ENCODE assay signal across 9 mouse cellular contexts in the genomic region with DNA sequence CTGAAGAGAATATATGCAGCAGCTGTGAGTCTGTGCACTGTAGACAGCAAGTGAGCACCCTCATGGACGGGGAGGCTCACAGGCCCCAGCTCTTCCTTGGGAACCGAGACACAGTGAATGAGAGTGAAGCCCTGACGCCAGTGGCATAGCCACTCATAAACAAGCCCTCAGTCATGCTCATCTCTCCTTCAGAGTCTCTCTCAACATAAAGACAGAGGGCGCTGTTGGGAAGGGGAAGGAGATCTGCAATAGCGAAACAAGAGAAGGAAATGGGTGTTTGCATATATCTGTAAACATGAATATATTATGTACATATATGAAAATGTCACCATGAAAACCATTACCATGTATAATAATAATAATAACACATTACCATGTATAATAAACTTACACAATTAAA. TPM values are rescaled to one million over a fixed set of nuclear protein-coding genes. Genes with fewer than 3 reads are reported as not detected.
DNase-seq lines count a peak whose midpoint lies in the region; ATAC-seq and TF ChIP-seq lines count a peak whose summit lies in the region.
"Had no signal": no experiment of that assay in that cellular context is flagged by ENCODE, and none has a peak within 500 bp of the region (broad histone marks: within the 10 kb centered on the region; RNA-seq: fewer than 3 reads in every experiment).

No protein-coding gene starts in this region.

- H3K27ac ChIP-seq in kidney, postnatal 0 days: no peak overlapping the region
- H3K27ac ChIP-seq: embryonic facial prominence, embryonic 15.5 days had no signal

- no peak overlapping the region for H3K4me3 ChIP-seq in kidney, postnatal 0 days (replicated peaks; ENCODE audit: low read depth, low read length)
- H3K4me3 ChIP-seq: embryonic facial prominence, embryonic 15.5 days had no signal

- peak; percentile 49 for DNase-seq in kidney, postnatal 0 days (ENCODE audit: low spot score)
- no peak for DNase-seq in kidney, adult 9 months
- DNase-seq in MEL-GATA-1-ER (ENCODE audit: extremely low read depth, low read depth): peak; percentile 39
- no peak for DNase-seq in layer of hippocampus, adult 8-10 months (ENCODE audit: low spot score in 2 of 2)
- no peak for DNase-seq in urinary bladder, postnatal 4 days (ENCODE audit: low spot score in 2 of 2)
- no peak for DNase-seq in urinary bladder, adult 2 months (ENCODE audit: low spot score)

- ATAC-seq in kidney, postnatal 0 days (replicated peaks; ENCODE audit: low FRiP score, low read depth): no peak
- ATAC-seq in granulocyte monocyte progenitor cell, adult 5-6 weeks (replicated peaks; ENCODE audit: poor library complexity, severe bottlenecking): peak; percentile 95
- peak; percentile 74; the same call in 1 of the 2 replicates for ATAC-seq in neutrophil, adult 5-6 weeks (ENCODE audit: extremely low read depth, insufficient number of reproducible peaks, low FRiP score, poor library complexity, severe bottlenecking)

- no peaks in the 10 kb centered on the region for H3K9me3 ChIP-seq in kidney, postnatal 0 days (replicated peaks; ENCODE audit: low read length)
- H3K9me3 ChIP-seq: embryonic facial prominence, embryonic 15.5 days had no signal

- no peaks in the 10 kb centered on the region for H3K27me3 ChIP-seq in kidney, postnatal 0 days (ENCODE audit: insufficient read depth, low read length)
- H3K27me3 ChIP-seq: embryonic facial prominence, embryonic 15.5 days had no signal

- H3K4me2 ChIP-seq in kidney, postnatal 0 days (ENCODE audit: low read length): no peak overlapping the region
- H3K4me2 ChIP-seq: embryonic facial prominence, embryonic 15.5 days had no signal

- no peak overlapping the region for H3K9ac ChIP-seq in kidney, postnatal 0 days (ENCODE audit: low read depth, low read length)
- H3K9ac ChIP-seq: embryonic facial prominence, embryonic 15.5 days had no signal

- peak; percentile 71 for TF ChIP-seq CTCF in kidney, postnatal 0 days (IDR thresholded peaks at IDR 0.05; ENCODE audit: low read depth)

- H3K4me1 ChIP-seq in kidney, postnatal 0 days (replicated peaks; ENCODE audit: insufficient read depth, low read length): no peaks in the 10 kb centered on the region
- H3K4me1 ChIP-seq: embryonic facial prominence, embryonic 15.5 days had no signal

- 70% methylated on average over 5 of the region's 5 CpGs for WGBS in kidney, postnatal 0 days

- H3K36me3 ChIP-seq in kidney, postnatal 0 days (ENCODE audit: insufficient read depth, low read length): peaks cover 23% of the 10 kb centered on the region

RNA-seq across cellular contexts. Expression of gene Sap18, which starts 10.6 kb away (rescaled TPM):
- 17.3 and 17.9 TPM in 2 replicates for polyA plus RNA-seq in kidney, postnatal 0 days (2015; fragmentation: Nextera tagmentation; extraction: Ambion mirVana)
- 82.0 and 298 TPM in 2 replicates for total RNA-seq in granulocyte monocyte progenitor cell, adult 5-6 weeks (2014; fragmentation: Nextera tagmentation)
- 29.6 and 87.7 TPM in 2 replicates for total RNA-seq in granulocyte monocyte progenitor cell, adult 5-6 weeks (2017)
- total RNA-seq in neutrophil, adult 5-6 weeks (2017): 34.6 and 47.8 TPM in 2 replicates
- 100 to 1,000 TPM in 1 of 4 experiments, 10 to 100 TPM in 3; 68.5 to 100 (median 78.2) TPM for total RNA-seq in layer of hippocampus, adult 8-10 months (2022)
- 38.9 and 49.8 TPM in 2 replicates for polyA plus RNA-seq in urinary bladder, adult 2 months (2012; rRNA removed)

RNA-seq across cellular contexts. Expression of gene Ska3, which starts 17.4 kb away (rescaled TPM):
- 12.9 and 16.2 TPM in 2 replicates for polyA plus RNA-seq in kidney, postnatal 0 days (2015; fragmentation: Nextera tagmentation; extraction: Ambion mirVana)
- total RNA-seq in granulocyte monocyte progenitor cell, adult 5-6 weeks (2014; fragmentation: Nextera tagmentation): 12.8 and 14.4 TPM in 2 replicates
- 25.7 and 31.0 TPM in 2 replicates for total RNA-seq in granulocyte monocyte progenitor cell, adult 5-6 weeks (2017)
- 0.61 TPM in 1 of 2 replicates, not detected in the other for total RNA-seq in neutrophil, adult 5-6 weeks (2017)
- total RNA-seq in layer of hippocampus, adult 8-10 months (2022): 1 to 10 TPM in 1 of 4 experiments, under 1 TPM in 3; 0.81 to 2.1 (median 0.92) TPM
- 0.50 and 1.1 TPM in 2 replicates for polyA plus RNA-seq in urinary bladder, adult 2 months (2012; rRNA removed)

RNA-seq across cellular contexts. Expression of gene Mrpl57, which starts 17.5 kb away (rescaled TPM):
- 224 and 230 TPM in 2 replicates for polyA plus RNA-seq in kidney, postnatal 0 days (2015; fragmentation: Nextera tagmentation; extraction: Ambion mirVana)
- 70.8 and 124 TPM in 2 replicates for total RNA-seq in granulocyte monocyte progenitor cell, adult 5-6 weeks (2014; fragmentation: Nextera tagmentation)
- 53.4 and 110 TPM in 2 replicates for total RNA-seq in granulocyte monocyte progenitor cell, adult 5-6 weeks (2017)
- 15.6 and 19.2 TPM in 2 replicates for total RNA-seq in neutrophil, adult 5-6 weeks (2017)
- total RNA-seq in layer of hippocampus, adult 8-10 months (2022): 10 to 100 TPM; 57.5 to 69.7 (median 63.6) TPM
- 63.2 and 78.3 TPM in 2 replicates for polyA plus RNA-seq in urinary bladder, adult 2 months (2012; rRNA removed)

RNA-seq across cellular contexts. Expression of gene Lats2, which starts 50.4 kb away (rescaled TPM):
- 22.0 and 24.2 TPM in 2 replicates for polyA plus RNA-seq in kidney, postnatal 0 days (2015; fragmentation: Nextera tagmentation; extraction: Ambion mirVana)
- 14.3 and 22.9 TPM in 2 replicates for total RNA-seq in granulocyte monocyte progenitor cell, adult 5-6 weeks (2014; fragmentation: Nextera tagmentation)
- 10.3 TPM in 2 replicates for total RNA-seq in granulocyte monocyte progenitor cell, adult 5-6 weeks (2017)
- total RNA-seq in neutrophil, adult 5-6 weeks (2017): 58.7 and 59.2 TPM in 2 replicates
- 10 to 100 TPM; 43.6 to 46.3 (median 45.0) TPM for total RNA-seq in layer of hippocampus, adult 8-10 months (2022)
- 35.2 and 35.9 TPM in 2 replicates for polyA plus RNA-seq in urinary bladder, adult 2 months (2012; rRNA removed)

Comparison
In these comparisons a context has a peak if more than half of its experiments do, and no peak if none do; other contexts are left out.
1. DNase-seq: peak in kidney, postnatal 0 days (single experiment) and MEL-GATA-1-ER (single experiment); none in kidney, adult 9 months (single experiment), layer of hippocampus, adult 8-10 months (0 of 2), urinary bladder, postnatal 4 days (0 of 2) and urinary bladder, adult 2 months (single experiment).